Mouse (Mus musculus) ES-Bruce4 (cell line): ENCODE measurements around the gene Onecut1.

Source experiments
- CTCF ChIP-seq: IDR thresholded peaks from one replicate; pipeline ENCODE4 v1.8.1; 2011; ENCODE audit warnings: low read depth, low read length
- POLR2A ChIP-seq: IDR thresholded peaks from one replicate; pipeline ENCODE4 v1.8.1; 2011; ENCODE audit warnings: low read length; ENCODE audit not compliant: insufficient read depth

- TF ChIP-seq CTCF, result no peak
- no peak for TF ChIP-seq POLR2A
These were observed 26.1 kb downstream of the Onecut1 start for GRCm38 (mm10) chr9:74887866-74888265.
